Mouse (Mus musculus) heart, embryonic 13.5 days (tissue): Measurements from ENCODE around the gene Gdi2. TPM values are rescaled to one million over a fixed set of nuclear protein-coding genes. Genes with fewer than 3 reads are reported as not detected.

Source experiments
- ATAC-seq: fragments of 200-750 bp; cut with Nextera tagmentation; 2 replicates; pipeline ENCODE4 v1.8.0; 2017; ENCODE audit warnings: moderate TSS enrichment; ENCODE audit not compliant: insufficient number of reproducible peaks, low FRiP score, low TSS enrichment; ENCODE audit errors: extremely low read depth
- H3K27ac ChIP-seq: fragments of 300-500 bp; sonication (generic); replicated peaks from 2 replicates; pipeline ENCODE4 v1.5.1; 2015; ENCODE audit warnings: moderate library complexity, mild to moderate bottlenecking, inconsistent platforms
- H3K27me3 ChIP-seq: fragments of 300-500 bp; sonication (generic); replicated peaks from 2 replicates; pipeline ENCODE4 v1.6.1; 2015; ENCODE audit warnings: mild to moderate bottlenecking, inconsistent platforms
- H3K36me3 ChIP-seq: fragments of 300-500 bp; sonication (generic); 2 replicates; pipeline ENCODE4 v1.6.1; 2015; ENCODE audit warnings: mild to moderate bottlenecking, inconsistent platforms
- H3K4me1 ChIP-seq: fragments of 300-500 bp; sonication (generic); 2 replicates; pipeline ENCODE4 v1.6.1; 2015; ENCODE audit warnings: inconsistent platforms
- H3K4me2 ChIP-seq: fragments of 300-500 bp; sonication (generic); 2 replicates; pipeline ENCODE4 v1.6.1; 2015; ENCODE audit warnings: inconsistent platforms, mild to moderate bottlenecking, moderate library complexity
- H3K4me3 ChIP-seq: fragments of 300-500 bp; sonication (generic); 2 replicates; pipeline ENCODE4 v1.5.1; 2015; ENCODE audit warnings: moderate library complexity, mild to moderate bottlenecking, inconsistent platforms
- H3K9ac ChIP-seq: fragments of 300-500 bp; sonication (generic); 2 replicates; pipeline ENCODE4 v1.6.1; 2015; ENCODE audit warnings: inconsistent platforms, mild to moderate bottlenecking, moderate library complexity
- H3K9me3 ChIP-seq: fragments of 300-500 bp; sonication (generic); 2 replicates; pipeline ENCODE4 v1.6.1; 2016; ENCODE audit warnings: inconsistent platforms
- WGBS: fragments of 180-500 bp; shearing (Covaris S2); methylation state at CpG from one replicate; pipeline ENCODE4 v1.1.7; 2015; ENCODE audit warnings: mixed read lengths; 5-methylcytosine and 5-hydroxymethylcytosine counted together
- polyA plus RNA-seq: library from polyadenylated mRNA; unstranded; fragments of >200 nt; fragmentation: Nextera tagmentation; extraction: Ambion mirVana; gene quantifications from 2 replicates; pipeline ENCODE4 v1.2.1, GENCODE M21; 2015

The Gdi2 gene
- polyA plus RNA-seq, 1 experiment from 2014 or later = 324 TPM

DNA sequence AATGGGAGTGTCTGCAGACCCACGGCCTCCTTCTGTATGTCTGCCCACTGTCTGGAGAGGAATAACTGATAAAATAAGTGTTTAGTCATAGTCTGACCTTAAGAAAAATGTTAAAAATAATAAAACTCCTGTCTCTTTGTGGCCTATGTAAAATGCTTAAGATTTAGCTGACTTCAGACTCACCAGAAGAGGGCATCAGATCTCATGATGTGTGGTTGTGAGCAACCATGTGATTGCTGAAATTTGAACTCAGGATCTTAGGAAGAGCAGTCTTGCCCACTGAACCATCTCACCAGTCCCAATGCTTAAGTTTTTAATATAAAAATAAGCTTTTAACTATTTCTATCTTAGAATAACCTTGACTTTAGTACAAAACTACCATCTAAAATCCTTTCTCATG lies 25.3 kb downstream of the Gdi2 start:
- no peak for ATAC-seq
- Histone ChIP-seq H3K4me3 (no peak overlapping the region), H3K9ac (no peak overlapping the region), H3K4me2 (no peak overlapping the region), H3K27me3 (no peaks in the 10 kb centered on the region), H3K9me3 (no peaks in the 10 kb centered on the region), H3K36me3 (peaks cover 88% of the 10 kb centered on the region), H3K4me1 (no peaks in the 10 kb centered on the region), H3K27ac (no peak overlapping the region)
- WGBS = 86% methylated on average over 1 of the region's 1 CpGs

DNA sequence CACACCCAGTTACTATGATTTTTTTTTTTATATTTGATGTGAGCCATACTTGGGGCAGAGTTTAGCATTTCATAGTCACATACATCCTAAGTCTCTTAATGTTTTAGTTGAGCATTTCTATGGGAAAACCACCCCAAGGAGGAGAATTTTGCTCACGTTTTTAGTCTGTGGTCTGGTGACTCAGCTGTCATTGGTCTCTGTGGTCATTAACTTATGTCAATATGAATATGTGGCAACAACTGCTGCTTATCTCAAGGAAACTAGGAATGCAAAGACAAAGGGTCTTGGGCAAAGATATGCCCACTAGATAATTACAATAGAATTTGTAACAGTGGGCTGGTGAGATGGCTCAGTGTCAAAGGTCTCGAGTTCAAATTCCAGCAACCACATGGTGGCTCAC lies 26.1 kb downstream of the Gdi2 start:
- H3K27ac ChIP-seq = no peak overlapping the region
- no peaks in the 10 kb centered on the region for H3K9me3 ChIP-seq
- no peak for ATAC-seq
- 73% methylated on average over 2 of the region's 2 CpGs for WGBS
- no peaks in the 10 kb centered on the region for H3K4me1 ChIP-seq
- H3K27me3 ChIP-seq = no peaks in the 10 kb centered on the region
- no peak overlapping the region for H3K4me3 ChIP-seq
- H3K9ac ChIP-seq = no peak overlapping the region
- H3K4me2 ChIP-seq = no peak overlapping the region
- peaks cover 88% of the 10 kb centered on the region for H3K36me3 ChIP-seq

DNA sequence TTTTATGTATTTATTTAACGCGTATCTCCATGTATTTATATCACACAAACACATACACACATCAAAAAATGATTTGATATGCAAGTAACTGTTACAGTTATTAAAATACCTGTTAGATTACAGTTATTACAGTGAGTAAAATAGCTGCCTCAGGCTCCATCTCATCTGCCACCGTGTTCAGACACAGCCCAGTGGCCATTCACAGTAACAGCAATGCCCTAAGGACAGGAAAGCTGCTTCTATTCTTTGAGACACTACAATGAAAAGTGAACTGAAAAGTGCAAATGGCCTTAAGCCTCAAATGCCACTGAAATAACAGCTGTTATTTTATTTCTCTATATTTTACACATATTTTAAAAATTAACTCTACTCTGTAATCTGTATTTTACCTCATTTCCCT lies 52.9 kb downstream of the Gdi2 start:
- WGBS = 92% methylated on average over 3 of the region's 3 CpGs
- H3K9ac ChIP-seq = no peak overlapping the region
- no peak for ATAC-seq
- H3K9me3 ChIP-seq = no peaks in the 10 kb centered on the region
- no peak overlapping the region for H3K27ac ChIP-seq
- H3K4me3 ChIP-seq = no peak overlapping the region
- H3K4me1 ChIP-seq = no peaks in the 10 kb centered on the region
- H3K27me3 ChIP-seq = no peaks in the 10 kb centered on the region
- no peak overlapping the region for H3K4me2 ChIP-seq
- peaks cover 63% of the 10 kb centered on the region for H3K36me3 ChIP-seq

DNA sequence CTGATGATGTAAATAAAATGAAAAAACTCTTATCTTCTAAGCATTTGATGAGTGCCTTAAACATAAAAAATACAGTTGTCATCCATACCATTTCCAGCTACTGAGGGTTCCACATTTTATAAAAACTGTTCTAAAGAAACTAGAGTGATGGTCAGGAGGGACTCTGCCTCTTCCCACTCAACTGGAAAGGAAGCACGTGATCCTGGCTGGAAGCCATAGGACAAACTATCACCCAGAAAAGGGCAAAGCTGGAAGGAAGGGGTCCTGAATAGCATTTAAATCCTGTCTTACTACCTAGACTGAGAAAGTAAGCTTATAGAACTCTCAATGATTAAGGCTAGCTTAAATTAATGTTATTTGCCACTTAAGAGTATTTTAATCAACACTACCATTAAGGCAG lies 56.4 kb downstream of the Gdi2 start:
- WGBS = 100% methylated on average over 1 of the region's 1 CpGs

DNA sequence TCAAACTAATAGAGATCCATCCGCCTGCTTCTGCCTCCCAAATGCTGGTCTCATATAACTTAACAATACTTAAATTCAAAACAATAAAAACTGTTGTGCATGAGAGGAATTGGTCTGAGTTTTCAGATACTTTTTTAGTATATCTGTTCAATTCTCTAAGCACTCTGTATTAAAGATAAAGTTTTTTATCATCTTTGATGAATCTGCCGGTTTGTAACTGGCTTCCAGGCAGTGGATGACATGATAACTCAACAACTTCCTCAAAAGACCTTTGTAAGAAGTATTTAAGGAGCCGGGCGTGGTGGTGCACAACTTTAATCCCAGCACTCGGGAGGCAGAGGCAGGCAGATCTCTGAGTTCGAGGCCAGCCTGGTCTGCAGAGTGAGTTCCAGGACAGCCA lies 58.4 kb downstream of the Gdi2 start:
- H3K9me3 ChIP-seq = no peaks in the 10 kb centered on the region
- no peak for ATAC-seq
- no peak overlapping the region for H3K27ac ChIP-seq
- no peak overlapping the region for H3K4me3 ChIP-seq
- no peaks in the 10 kb centered on the region for H3K4me1 ChIP-seq
- no peak overlapping the region for H3K9ac ChIP-seq
- no peak overlapping the region for H3K4me2 ChIP-seq
- WGBS = 89% methylated on average over 6 of the region's 6 CpGs
- H3K27me3 ChIP-seq = no peaks in the 10 kb centered on the region
- H3K36me3 ChIP-seq = peaks cover 59% of the 10 kb centered on the region

More for the DNA sequence above, 56.4 kb downstream of the Gdi2 start:
- H3K4me1 ChIP-seq = no peaks in the 10 kb centered on the region
- no peak overlapping the region for H3K9ac ChIP-seq
- H3K9me3 ChIP-seq = no peaks in the 10 kb centered on the region
- no peak for ATAC-seq
- no peak overlapping the region for H3K27ac ChIP-seq
- peaks cover 67% of the 10 kb centered on the region for H3K36me3 ChIP-seq
- H3K4me2 ChIP-seq = no peak overlapping the region
- H3K4me3 ChIP-seq = no peak overlapping the region
- H3K27me3 ChIP-seq = no peaks in the 10 kb centered on the region

DNA sequence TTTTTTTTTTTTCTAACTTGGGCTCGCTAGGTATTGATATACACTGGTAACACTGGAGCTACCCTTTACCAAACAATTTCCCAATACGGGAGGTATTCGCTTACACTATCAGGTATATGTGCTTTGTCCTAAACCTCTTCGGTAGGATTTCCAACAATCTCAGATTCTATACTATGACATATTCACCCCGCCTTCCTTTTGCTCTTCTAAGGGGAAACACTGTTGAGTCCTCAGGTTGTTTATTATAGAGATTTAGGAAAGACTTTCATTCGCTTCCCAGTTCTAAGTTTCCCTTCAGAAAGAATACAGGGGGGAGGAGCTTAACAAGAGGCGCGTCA lies 71.9 kb downstream of the Gdi2 start:
- peaks cover 11% of the 10 kb centered on the region; the same call in 1 of the 2 replicates for H3K27me3 ChIP-seq
- H3K9ac ChIP-seq = peak overlapping the region; percentile 91
- peak overlapping the region; percentile 98 for H3K4me3 ChIP-seq
- peak overlapping the region; percentile 84 for H3K4me2 ChIP-seq
- no peak for ATAC-seq
- H3K27ac ChIP-seq = peak overlapping the region; percentile 96
- no peaks in the 10 kb centered on the region for H3K36me3 ChIP-seq
- 13% methylated on average over 8 of the region's 8 CpGs for WGBS
- no peaks in the 10 kb centered on the region for H3K9me3 ChIP-seq
- H3K4me1 ChIP-seq = no peaks in the 10 kb centered on the region

DNA sequence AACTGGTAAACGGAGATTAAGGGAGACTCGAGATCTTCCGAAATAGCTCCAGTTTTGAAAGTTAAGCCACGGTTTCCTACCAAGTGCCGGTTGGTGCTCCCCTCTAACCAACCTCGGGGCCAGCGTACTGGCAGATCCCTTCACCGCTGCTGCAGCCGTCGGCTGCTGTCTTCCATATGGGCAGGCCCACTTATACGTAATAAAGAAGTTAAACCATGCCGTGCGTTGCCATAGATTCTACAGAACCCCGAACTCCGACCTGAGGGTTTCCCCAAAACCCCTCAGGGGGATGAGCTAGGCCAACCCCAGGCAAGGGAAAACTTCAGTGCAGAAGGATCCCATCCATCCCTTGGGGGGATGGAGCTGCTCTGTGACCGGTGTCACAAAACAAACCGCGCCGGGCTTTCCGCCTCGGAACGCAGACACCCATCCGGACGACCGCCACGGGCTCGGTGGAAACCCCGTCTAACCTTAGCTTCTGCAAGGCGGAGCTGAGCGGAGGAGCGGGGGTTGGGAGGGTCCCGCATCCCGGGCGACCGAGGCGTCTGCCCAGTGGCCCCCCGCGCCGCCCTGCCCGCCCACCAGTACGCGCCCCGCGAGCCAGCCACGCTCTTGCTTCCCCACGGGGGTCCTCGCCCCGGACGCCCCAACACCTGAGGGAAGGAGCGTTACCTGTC lies 72.4 kb downstream of the Gdi2 start:
- Histone ChIP-seq H3K4me3 (peak overlapping the region; percentile 98), H3K4me1 (no peaks in the 10 kb centered on the region), H3K27ac (peak overlapping the region; percentile 96), H3K9ac (peak overlapping the region; percentile 91), H3K27me3 (peaks cover 11% of the 10 kb centered on the region; the same call in 1 of the 2 replicates), H3K4me2 (peak overlapping the region; percentile 84), H3K36me3 (no peaks in the 10 kb centered on the region), H3K9me3 (no peaks in the 10 kb centered on the region)
- WGBS = under 1% methylated on average over 47 of the region's 50 CpGs
- ATAC-seq = no peak

DNA sequence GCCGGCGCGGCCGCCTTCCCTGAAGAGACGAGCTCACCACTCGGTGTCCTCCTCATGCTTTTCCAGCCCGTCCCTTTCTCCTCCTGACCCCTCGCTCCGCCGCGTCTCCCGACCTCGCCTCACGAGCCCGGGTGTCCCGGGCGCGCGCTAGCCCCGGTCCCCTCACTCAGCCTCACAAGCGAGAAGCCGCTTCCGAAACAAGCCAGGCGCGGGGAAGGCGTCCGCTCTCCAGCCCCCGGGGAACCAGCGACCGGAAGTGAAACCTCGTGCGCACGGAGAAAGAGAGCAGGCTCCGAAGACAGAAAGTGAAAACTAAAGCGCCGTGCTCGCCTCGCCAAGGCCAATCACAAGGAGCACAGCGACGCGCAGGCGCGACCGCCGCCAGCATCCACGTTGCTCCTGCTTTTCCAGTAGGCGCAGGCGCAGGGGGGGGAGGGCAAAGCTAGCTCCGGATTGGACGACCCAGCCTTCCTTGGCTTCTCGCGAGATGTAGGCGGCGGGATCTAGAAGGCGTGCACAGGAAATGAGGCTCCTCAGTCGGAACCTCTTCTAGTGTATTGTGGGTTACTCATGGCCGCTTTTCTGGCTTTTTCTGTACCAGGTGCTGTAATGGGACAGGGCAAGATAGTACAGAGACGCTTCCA lies 73.1 kb downstream of the Gdi2 start, which contains the start of gene Fam208b:
Gene Fam208b, minus strand, starts transcription at position 314 of the 644 bp plus-strand sequence.
- peak within 1 kb of the TSS; percentile 96 for H3K27ac ChIP-seq
- peak within 1 kb of the TSS; percentile 91 for H3K9ac ChIP-seq
- no peaks in the 10 kb centered on the region for H3K4me1 ChIP-seq
- peak within 1 kb of the TSS; percentile 98 for H3K4me3 ChIP-seq
- 1% methylated on average over 58 of the region's 58 CpGs for WGBS
- peaks cover 11% of the 10 kb centered on the region; the same call in 1 of the 2 replicates for H3K27me3 ChIP-seq
- H3K4me2 ChIP-seq = peak within 1 kb of the TSS; percentile 84
- no peaks in the 10 kb centered on the region for H3K9me3 ChIP-seq
- H3K36me3 ChIP-seq = no peaks in the 10 kb centered on the region
- ATAC-seq = peak; percentile 99

Other genes with a start within 250 kb of the Gdi2 start
- 7.8 and 9.3 TPM in 2 replicates for gene Fam208b, start 73.0 kb downstream of the Gdi2 start, polyA plus RNA-seq
- gene Asb13, start 96.0 kb downstream of the Gdi2 start, polyA plus RNA-seq = 4.1 and 5.9 TPM in 2 replicates